Mouse (Mus musculus): ENCODE measurements around the gene Ocrl. TPM values are rescaled to one million over a fixed set of nuclear protein-coding genes. Genes with fewer than 3 reads are reported as not detected.

The Ocrl gene
- 1 to 10 TPM; 5.6 to 8.2 TPM for polyA plus RNA-seq (2017; shearing (Covaris generic))

GRCm38 (mm10) chrX:47912306-47912792, at the start of gene Ocrl:
Ocrl (plus strand) TSS chrX:47912387.

DNA sequence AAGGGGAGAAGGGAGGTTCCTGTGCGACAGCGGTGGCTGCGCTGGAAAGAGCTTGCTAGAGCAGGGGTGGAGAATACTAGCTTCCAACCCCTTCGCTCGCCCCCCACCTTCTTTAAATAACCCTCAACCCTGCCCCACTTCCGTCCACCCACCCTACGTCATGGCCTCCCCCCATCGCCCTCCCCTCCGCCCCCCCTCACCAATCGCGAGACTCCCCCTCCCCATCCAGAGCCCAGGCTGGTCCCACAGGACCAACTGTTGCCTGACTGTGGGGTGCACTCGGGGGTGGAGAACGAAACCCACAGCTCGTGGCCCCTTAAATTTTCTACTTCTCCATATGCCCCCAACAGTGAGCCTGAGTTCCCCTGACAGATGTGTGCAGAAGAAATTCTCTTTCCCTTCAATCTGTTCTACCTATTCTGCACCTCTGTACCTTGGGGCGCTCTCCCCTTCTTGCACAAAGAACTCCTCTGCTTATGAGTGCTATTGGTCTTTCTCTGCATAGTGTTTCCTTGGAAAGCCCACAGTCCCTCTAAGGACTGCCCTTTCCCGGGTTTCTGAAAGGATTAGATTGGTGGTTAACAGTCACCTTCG, 19.7 kb upstream of the Ocrl start, which contains the start of gene Smarca1:
Gene Smarca1 (minus strand): TSS at position 544 of the 594 bp plus-strand sequence.

Other genes with a start within 250 kb of the Ocrl start
- gene Smarca1, start 19.4 kb upstream of the Ocrl start, polyA plus RNA-seq (2017; shearing (Covaris generic)), result not detected
- gene Apln, start 122.5 kb downstream of the Ocrl start, polyA plus RNA-seq (2017; shearing (Covaris generic)), result under 1 TPM in 1 of 2 experiments, not detected in 1; 0.23 TPM
- gene Xpnpep2, start 196.3 kb downstream of the Ocrl start, polyA plus RNA-seq (2017; shearing (Covaris generic)), result under 1 TPM; 0.17 to 0.71 TPM
- 100 to 1,000 TPM; 323 to 455 TPM for gene Sash3, start 234.0 kb downstream of the Ocrl start, polyA plus RNA-seq (2017; shearing (Covaris generic))

Data from activated CD4-positive, CD25-positive, alpha-beta regulatory T cell (primary cell).